Mouse (Mus musculus) macrophage (primary cell): ENCODE measurements around the gene Mboat7. TPM values are rescaled to one million over a fixed set of nuclear protein-coding genes. Genes with fewer than 3 reads are reported as not detected.
A peak's percentile ranks its signal among the peaks of the same experiment; 100 is the strongest.

Source experiments
- H3K27ac ChIP-seq: fragments of 350-480 bp; formaldehyde crosslinking; 2 replicates; pipeline ENCODE4 v1.9.0; 2021
- H3K36me3 ChIP-seq: fragments of 350-480 bp; formaldehyde crosslinking; 2 replicates; pipeline ENCODE4 v1.9.0; 2021; ENCODE audit errors: inconsistent target
- H3K4me3 ChIP-seq: fragments of 350-480 bp; formaldehyde crosslinking; 2 replicates; pipeline ENCODE4 v1.9.0; 2021; ENCODE audit errors: inconsistent target
- H3K79me2 ChIP-seq: fragments of 350-480 bp; formaldehyde crosslinking; 2 replicates; pipeline ENCODE4 v1.9.0; 2021; ENCODE audit errors: inconsistent target
- WGBS: methylation state at CpG from one replicate; pipeline ENCODE4 v1.1.7; 2026; ENCODE audit warnings: inconsistent platforms; ENCODE audit not compliant: missing documents; 5-methylcytosine and 5-hydroxymethylcytosine counted together
- polyA plus RNA-seq: library from polyadenylated mRNA; stranded (reverse); fragments of 250-400 nt; gene quantifications from 3 replicates; pipeline ENCODE4 v1.2.4, GENCODE M21; 2018; ENCODE audit warnings: inconsistent platforms

The Mboat7 gene
- polyA plus RNA-seq, 1 experiment from 2014 or later: 40.9 TPM

- peaks cover 10% of the 10 kb centered on the region for H3K36me3 ChIP-seq
- H3K27ac ChIP-seq: peak overlapping the region; percentile 90
- peaks cover 24% of the 10 kb centered on the region for H3K79me2 ChIP-seq
- H3K4me3 ChIP-seq: peak overlapping the region; percentile 87
- under 1% methylated on average over 20 of the region's 20 CpGs for WGBS
Measured at GRCm38 (mm10) chr7:3704475-3704874, 11.2 kb upstream of the Mboat7 start.

- peaks cover 16% of the 10 kb centered on the region for H3K36me3 ChIP-seq
- under 1% methylated on average over 42 of the region's 42 CpGs for WGBS
- peak within 1 kb of the TSS; percentile 90 for H3K27ac ChIP-seq
- peaks cover 24% of the 10 kb centered on the region for H3K79me2 ChIP-seq
- H3K4me3 ChIP-seq: peak within 1 kb of the TSS; percentile 87
Measured at GRCm38 (mm10) chr7:3703879-3704441, 10.6 kb upstream of the Mboat7 start, which contains the start of gene Rps9. Gene Rps9, plus strand, starts transcription at chr7:3703993.

- H3K4me3 ChIP-seq: peak overlapping the region; percentile 87; the same call in 1 of the 2 replicates
Measured at GRCm38 (mm10) chr7:3703148-3703878, 10.0 kb upstream of the Mboat7 start.

GRCm38 (mm10) chr7:3698471-3698870, 5.1 kb upstream of the Mboat7 start:
- no peak overlapping the region for H3K4me3 ChIP-seq
- peaks cover 36% of the 10 kb centered on the region for H3K79me2 ChIP-seq
- no peak overlapping the region for H3K27ac ChIP-seq
- WGBS: 95% methylated on average over 6 of the region's 6 CpGs
- peaks cover 39% of the 10 kb centered on the region for H3K36me3 ChIP-seq

More at GRCm38 (mm10) chr7:3703148-3703878, 10.0 kb upstream of the Mboat7 start:
- peaks cover 22% of the 10 kb centered on the region for H3K36me3 ChIP-seq
- H3K27ac ChIP-seq: peak overlapping the region; percentile 90
- 18% methylated on average over 6 of the region's 6 CpGs for WGBS
- peaks cover 24% of the 10 kb centered on the region for H3K79me2 ChIP-seq

- WGBS: 6% methylated on average over 8 of the region's 9 CpGs
- peaks cover 34% of the 10 kb centered on the region for H3K36me3 ChIP-seq
- peak overlapping the region; percentile 53 for H3K27ac ChIP-seq
Measured at GRCm38 (mm10) chr7:3694949-3695305, 1.6 kb upstream of the Mboat7 start.

GRCm38 (mm10) chr7:3694076-3694948, 989 bp upstream of the Mboat7 start:
- WGBS: under 1% methylated on average over 49 of the region's 55 CpGs
- peaks cover 28% of the 10 kb centered on the region for H3K36me3 ChIP-seq
- peak overlapping the region; percentile 91 for H3K27ac ChIP-seq
- peaks cover 36% of the 10 kb centered on the region for H3K79me2 ChIP-seq
- H3K4me3 ChIP-seq: peak overlapping the region; percentile 62

More at GRCm38 (mm10) chr7:3694949-3695305, 1.6 kb upstream of the Mboat7 start:
- Histone ChIP-seq H3K79me2 (peaks cover 36% of the 10 kb centered on the region), H3K4me3 (peak overlapping the region; percentile 62)

GRCm38 (mm10) chr7:3693809-3694075, 419 bp upstream of the Mboat7 start:
- H3K79me2 ChIP-seq: peaks cover 36% of the 10 kb centered on the region
- peak overlapping the region; percentile 61 for H3K4me3 ChIP-seq
- peaks cover 22% of the 10 kb centered on the region for H3K36me3 ChIP-seq
- peak overlapping the region; percentile 91 for H3K27ac ChIP-seq
- 0% methylated on average over 18 of the region's 18 CpGs for WGBS

GRCm38 (mm10) chr7:3692382-3692986, 839 bp downstream of the Mboat7 start, which contains the start of gene Tsen34:
Gene Tsen34, plus strand, starts transcription at chr7:3692863.
- H3K36me3 ChIP-seq: peaks cover 10% of the 10 kb centered on the region; the same call in 1 of the 2 replicates
- H3K4me3 ChIP-seq: peak within 1 kb of the TSS; percentile 61
- H3K27ac ChIP-seq: peak within 1 kb of the TSS; percentile 91
- peaks cover 29% of the 10 kb centered on the region for H3K79me2 ChIP-seq
- WGBS: under 1% methylated on average over 49 of the region's 49 CpGs

- Histone ChIP-seq H3K79me2 (peaks cover 23% of the 10 kb centered on the region), H3K4me3 (peak overlapping the region; percentile 61), H3K27ac (0 out of 2 replicates have a peak overlapping the region, but pooled peaks have one; percentile 4), H3K36me3 (0 out of 2 replicates have a peak, but pooled peaks cover 6% of the 10 kb centered on the region)
- 6% methylated on average over 3 of the region's 3 CpGs for WGBS
Measured at GRCm38 (mm10) chr7:3691919-3692318, 1.4 kb downstream of the Mboat7 start.

GRCm38 (mm10) chr7:3685400-3686187, 7.7 kb downstream of the Mboat7 start:
- H3K36me3 ChIP-seq: 0 out of 2 replicates have a peak, but pooled peaks cover 8% of the 10 kb centered on the region
- H3K4me3 ChIP-seq: no peak overlapping the region
- WGBS: 94% methylated on average over 20 of the region's 31 CpGs
- no peak overlapping the region for H3K27ac ChIP-seq
- no peaks in the 10 kb centered on the region for H3K79me2 ChIP-seq

GRCm38 (mm10) chr7:3684698-3685097, 8.6 kb downstream of the Mboat7 start:
- no peak overlapping the region for H3K27ac ChIP-seq
- H3K4me3 ChIP-seq: no peak overlapping the region
- 99% methylated on average over 8 of the region's 8 CpGs for WGBS
- 0 out of 2 replicates have a peak, but pooled peaks cover 8% of the 10 kb centered on the region for H3K36me3 ChIP-seq
- no peaks in the 10 kb centered on the region for H3K79me2 ChIP-seq

GRCm38 (mm10) chr7:3683908-3684550, 9.3 kb downstream of the Mboat7 start:
- H3K79me2 ChIP-seq: no peaks in the 10 kb centered on the region
- no peak overlapping the region for H3K4me3 ChIP-seq
- no peak overlapping the region for H3K27ac ChIP-seq
- 94% methylated on average over 10 of the region's 10 CpGs for WGBS
- 0 out of 2 replicates have a peak, but pooled peaks cover 8% of the 10 kb centered on the region for H3K36me3 ChIP-seq

GRCm38 (mm10) chr7:3677342-3677741, 16.0 kb downstream of the Mboat7 start, which contains the start of gene Tmc4:
Gene Tmc4, minus strand, starts transcription at chr7:3677553.
- 82% methylated on average over 8 of the region's 9 CpGs for WGBS
- H3K36me3 ChIP-seq: no peaks in the 10 kb centered on the region
- no peak within 1 kb of the TSS for H3K4me3 ChIP-seq
- no peak within 1 kb of the TSS for H3K27ac ChIP-seq
- H3K79me2 ChIP-seq: no peaks in the 10 kb centered on the region
